Mouse (Mus musculus) CH12.LX (cell line): ENCODE measurements around the gene Ppm1n.

Experiments
- CTCF ChIP-seq, 2 experiments: IDR thresholded peaks in 1 of 2; conservative IDR thresholded peaks in 1 of 2; 2 replicates each; pipeline ENCODE4 v1.5.1; 2011 to 2012; ENCODE audit warnings: low read depth in 2 of 2, low read length in 2 of 2, improper control_type of control experiment in 1 of 2, inconsistent platforms in 1 of 2, mild to moderate bottlenecking in 1 of 2, moderate library complexity in 1 of 2
- EP300 ChIP-seq: IDR thresholded peaks from 2 replicates; pipeline ENCODE4 v1.6.1; 2011; ENCODE audit warnings: low read length, improper control_type of control experiment
- IRF4 ChIP-seq: IDR thresholded peaks from 2 replicates; pipeline ENCODE4 v1.6.1; 2014; ENCODE audit warnings: low read depth, mild to moderate bottlenecking, inconsistent platforms, low read length, improper control_type of control experiment
- JUN ChIP-seq: IDR thresholded peaks from 2 replicates; pipeline ENCODE4 v1.6.1; 2011; ENCODE audit warnings: low read depth, mild to moderate bottlenecking, low read length, improper control_type of control experiment, moderate library complexity; ENCODE audit not compliant: insufficient read depth
- MAX ChIP-seq: IDR thresholded peaks from 2 replicates; pipeline ENCODE4 v1.6.1; 2011; ENCODE audit warnings: low read length, improper control_type of control experiment
- MEF2A ChIP-seq: IDR thresholded peaks from 2 replicates; pipeline ENCODE4 v1.6.1; 2014; ENCODE audit warnings: low read depth, mild to moderate bottlenecking, inconsistent platforms, low read length, improper control_type of control experiment, borderline replicate concordance
- POLR2A ChIP-seq: IDR thresholded peaks from 2 replicates; pipeline ENCODE4 v1.6.1; 2011; ENCODE audit warnings: low read depth, mild to moderate bottlenecking, improper control_type of control experiment, low read length
- RAD21 ChIP-seq: IDR thresholded peaks from 2 replicates; pipeline ENCODE4 v1.6.1; 2011; ENCODE audit warnings: low read depth, mild to moderate bottlenecking, low read length, improper control_type of control experiment, moderate library complexity
- USF1 ChIP-seq: IDR thresholded peaks from 2 replicates; pipeline ENCODE4 v1.6.1; 2014; ENCODE audit warnings: low read depth, mild to moderate bottlenecking, inconsistent platforms, low read length, improper control_type of control experiment
- ZKSCAN1 ChIP-seq: IDR thresholded peaks from 2 replicates; pipeline ENCODE4 v1.6.1; 2012; ENCODE audit warnings: low read depth, inconsistent platforms, low read length, improper control_type of control experiment, borderline replicate concordance
- ZMIZ1 ChIP-seq: IDR thresholded peaks from 2 replicates; pipeline ENCODE4 v1.6.1; 2012; ENCODE audit warnings: low read depth, mild to moderate bottlenecking, inconsistent platforms, low read length, improper control_type of control experiment

DNA sequence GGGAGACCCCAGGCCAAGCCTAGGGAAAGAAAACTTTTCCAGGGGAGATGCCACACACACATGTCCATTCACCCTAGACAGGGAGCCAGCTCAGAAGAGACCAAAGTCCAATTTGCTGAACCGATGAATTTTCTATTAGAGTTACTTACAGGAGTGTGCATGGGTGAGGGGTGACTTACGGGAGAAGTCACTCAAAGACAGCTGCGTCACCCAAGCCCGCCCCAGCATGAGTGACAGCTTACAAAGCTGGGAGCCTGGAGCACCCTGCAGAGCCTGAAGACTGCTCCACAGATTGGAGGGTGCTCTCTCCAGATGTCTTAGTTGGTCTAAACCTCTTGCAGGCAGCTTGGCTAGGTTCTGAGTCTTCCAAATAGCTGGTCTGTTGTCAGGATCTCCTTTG lies 32.1 kb upstream of the Ppm1n start:
- TF ChIP-seq EP300 (no peak), CTCF (conservative IDR thresholded peaks at IDR 0.05 in 1 of 2, IDR thresholded peaks at IDR 0.05 in 1 of 2; ENCODE audit: low read depth in 2 of 2, low read length in 2 of 2) (no peak), MEF2A (no peak), RAD21 (no peak), ZKSCAN1 (no peak), POLR2A (no peak), JUN (no peak), MAX (no peak), IRF4 (no peak), ZMIZ1 (no peak), USF1 (no peak)
